Mouse (Mus musculus) forebrain, embryonic 11.5 days (tissue): ENCODE measurements around the gene Pgm2l1. TPM values are rescaled to one million over a fixed set of nuclear protein-coding genes. Genes with fewer than 3 reads are reported as not detected.

Source experiments
- ATAC-seq: fragments of 200-750 bp; cut with Nextera tagmentation; replicated peaks from 2 replicates; pipeline ENCODE4 v1.8.0; 2017; ENCODE audit warnings: moderate TSS enrichment; ENCODE audit not compliant: low FRiP score
- DNase-seq: peaks from one replicate; pipeline ENCODE4 v3.0.0-alpha.2; 2017; ENCODE audit warnings: low spot score
- H3K27ac ChIP-seq: fragments of 300-500 bp; sonication (generic); 2 replicates; pipeline ENCODE4 v1.5.1; 2014; ENCODE audit warnings: low read depth, low read length
- H3K27me3 ChIP-seq: fragments of 300-500 bp; sonication (generic); 2 replicates; pipeline ENCODE4 v1.6.1; 2014; ENCODE audit warnings: mild to moderate bottlenecking, low read length, mixed read lengths; ENCODE audit not compliant: control insufficient read depth, insufficient read depth
- H3K36me3 ChIP-seq: fragments of 300-500 bp; sonication (generic); 2 replicates; pipeline ENCODE4 v1.6.1; 2014; ENCODE audit warnings: mild to moderate bottlenecking, low read length, moderate library complexity, mixed read lengths; ENCODE audit not compliant: control insufficient read depth, insufficient read depth
- H3K4me1 ChIP-seq: fragments of 300-500 bp; sonication (generic); replicated peaks from 2 replicates; pipeline ENCODE4 v1.6.1; 2014; ENCODE audit warnings: low read length, mixed read lengths; ENCODE audit not compliant: control insufficient read depth, insufficient read depth
- H3K4me2 ChIP-seq: fragments of 300-500 bp; sonication (generic); 2 replicates; pipeline ENCODE4 v1.6.1; 2014; ENCODE audit warnings: low read depth, mild to moderate bottlenecking, low read length, moderate library complexity, mixed read lengths; ENCODE audit not compliant: severe bottlenecking
- H3K4me3 ChIP-seq: fragments of 300-500 bp; sonication (generic); 2 replicates; pipeline ENCODE4 v1.5.1; 2014; ENCODE audit warnings: low read depth, low read length
- H3K9ac ChIP-seq: fragments of 300-500 bp; sonication (generic); 2 replicates; pipeline ENCODE4 v1.6.1; 2014; ENCODE audit warnings: low read length
- H3K9me3 ChIP-seq: fragments of 300-500 bp; sonication (generic); 2 replicates; pipeline ENCODE4 v1.6.1; 2016; ENCODE audit warnings: low read length, mixed read lengths; ENCODE audit not compliant: control insufficient read depth
- WGBS: fragments of 180-500 bp; shearing (Covaris S2); extraction: QIAGEN DNeasy Blood & Tissue Kit; methylation state at CpG from one replicate; pipeline ENCODE4 v1.1.7; 2014; 5-methylcytosine and 5-hydroxymethylcytosine counted together
- polyA plus RNA-seq: library from polyadenylated mRNA; unstranded; fragments of >200 nt; fragmentation: Nextera tagmentation; extraction: Ambion mirVana; gene quantifications from 2 replicates; pipeline ENCODE4 v1.2.1, GENCODE M21; 2014

Gene Pgm2l1
- polyA plus RNA-seq, 1 experiment from 2014 or later: 5.2 TPM

DNA sequence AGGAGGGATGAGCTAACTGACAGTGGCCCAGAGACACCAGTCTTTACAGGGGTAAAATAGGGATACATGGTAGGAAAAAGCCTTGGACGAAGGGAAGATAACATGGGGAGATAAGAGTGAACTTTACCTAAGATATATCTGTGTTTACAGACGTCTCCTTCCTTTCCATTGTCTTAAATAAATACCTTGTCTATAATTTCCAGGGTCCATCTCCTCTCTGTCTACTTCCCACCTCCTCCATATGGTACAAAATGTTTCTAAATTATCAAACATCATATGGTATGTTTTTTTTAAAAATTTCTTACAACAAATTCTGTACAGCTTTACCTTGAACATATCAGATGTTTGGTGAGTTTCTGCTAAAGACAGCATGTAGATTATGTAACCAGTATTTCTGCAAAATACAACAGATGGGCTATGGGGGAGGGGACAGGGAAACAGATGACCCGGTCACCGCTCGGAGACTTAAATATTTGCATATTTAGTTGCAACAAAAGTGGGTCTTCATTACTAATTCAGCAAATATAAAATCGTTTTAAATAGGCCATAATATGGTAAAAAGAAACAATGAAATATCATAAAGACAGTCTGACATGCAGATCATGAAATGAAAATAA lies 12.0 kb upstream of the Pgm2l1 start:
- no peak overlapping the region for H3K4me2 ChIP-seq
- WGBS: 77% methylated on average over 6 of the region's 6 CpGs
- no peaks in the 10 kb centered on the region for H3K4me1 ChIP-seq
- ATAC-seq: no peak
- H3K9me3 ChIP-seq: no peaks in the 10 kb centered on the region
- H3K27me3 ChIP-seq: no peaks in the 10 kb centered on the region
- no peak overlapping the region for H3K9ac ChIP-seq
- DNase-seq: no peak
- H3K36me3 ChIP-seq: no peaks in the 10 kb centered on the region
- H3K4me3 ChIP-seq: no peak overlapping the region
- no peak overlapping the region for H3K27ac ChIP-seq

- no peak overlapping the region for H3K9ac ChIP-seq
- H3K27ac ChIP-seq: no peak overlapping the region
- no peak overlapping the region for H3K4me3 ChIP-seq
- no peaks in the 10 kb centered on the region for H3K27me3 ChIP-seq
- ATAC-seq: no peak
- no peak overlapping the region for H3K4me2 ChIP-seq
- WGBS: 58% methylated on average over 10 of the region's 10 CpGs
- H3K4me1 ChIP-seq: no peaks in the 10 kb centered on the region
- no peaks in the 10 kb centered on the region for H3K9me3 ChIP-seq
- H3K36me3 ChIP-seq: no peaks in the 10 kb centered on the region
- DNase-seq: no peak
Measured at GRCm38 (mm10) chr7:100215976-100216375, 11.2 kb upstream of the Pgm2l1 start.

DNA sequence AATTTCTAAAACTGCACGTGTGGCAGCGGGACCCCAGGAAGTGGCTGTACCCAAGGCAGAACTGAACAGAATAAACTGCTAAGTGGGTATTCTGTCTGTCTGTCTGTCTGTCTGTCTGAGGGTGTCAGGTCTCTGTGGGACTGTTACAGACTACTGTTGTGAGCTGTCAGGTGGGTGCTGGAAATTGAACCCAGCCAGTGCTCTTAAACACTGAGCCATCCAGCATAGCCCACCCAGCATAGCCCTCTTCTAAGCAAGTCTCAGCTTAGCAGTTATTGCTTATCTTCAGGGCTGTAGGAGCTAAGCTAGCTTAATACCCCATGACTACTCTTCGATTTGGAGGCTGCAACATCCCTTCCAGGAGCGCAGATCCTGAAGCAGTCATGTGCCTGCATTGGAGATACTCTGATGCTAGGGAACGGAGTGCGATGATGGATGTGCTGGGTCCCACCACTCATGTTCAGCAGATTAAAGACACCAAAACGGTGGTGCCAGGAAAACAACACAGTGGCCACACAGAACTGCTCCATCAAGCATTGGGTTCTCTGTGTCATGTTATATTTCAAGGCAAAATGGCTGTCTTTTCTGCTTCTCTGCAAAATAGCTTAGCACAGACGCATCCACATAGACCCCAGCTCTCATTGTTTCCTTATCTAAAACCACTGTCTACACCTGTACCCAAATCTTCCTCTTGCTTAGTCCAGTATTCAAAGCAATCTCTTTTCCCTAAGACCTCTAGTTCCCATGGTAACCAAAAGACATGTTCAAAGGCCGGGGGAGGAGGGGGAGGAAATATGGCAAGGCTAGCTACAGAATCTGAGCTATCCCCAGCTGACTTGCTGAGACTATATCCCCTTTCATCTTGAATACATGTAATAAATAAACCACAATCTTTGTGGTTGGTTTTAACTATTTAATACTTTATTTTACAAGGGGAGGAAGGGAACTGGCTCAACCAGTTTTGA lies 10.3 kb upstream of the Pgm2l1 start:
- no peaks in the 10 kb centered on the region for H3K36me3 ChIP-seq
- DNase-seq (no peak), ATAC-seq (no peak)
- no peak overlapping the region for H3K4me3 ChIP-seq
- H3K27me3 ChIP-seq: no peaks in the 10 kb centered on the region
- whole genome bisulfite sequencing: 79% methylated on average over 9 of the region's 9 CpGs
- H3K4me1 ChIP-seq: no peaks in the 10 kb centered on the region
- H3K9ac ChIP-seq: no peak overlapping the region
- no peak overlapping the region for H3K4me2 ChIP-seq
- H3K27ac ChIP-seq: no peak overlapping the region
- H3K9me3 ChIP-seq: no peaks in the 10 kb centered on the region

DNA sequence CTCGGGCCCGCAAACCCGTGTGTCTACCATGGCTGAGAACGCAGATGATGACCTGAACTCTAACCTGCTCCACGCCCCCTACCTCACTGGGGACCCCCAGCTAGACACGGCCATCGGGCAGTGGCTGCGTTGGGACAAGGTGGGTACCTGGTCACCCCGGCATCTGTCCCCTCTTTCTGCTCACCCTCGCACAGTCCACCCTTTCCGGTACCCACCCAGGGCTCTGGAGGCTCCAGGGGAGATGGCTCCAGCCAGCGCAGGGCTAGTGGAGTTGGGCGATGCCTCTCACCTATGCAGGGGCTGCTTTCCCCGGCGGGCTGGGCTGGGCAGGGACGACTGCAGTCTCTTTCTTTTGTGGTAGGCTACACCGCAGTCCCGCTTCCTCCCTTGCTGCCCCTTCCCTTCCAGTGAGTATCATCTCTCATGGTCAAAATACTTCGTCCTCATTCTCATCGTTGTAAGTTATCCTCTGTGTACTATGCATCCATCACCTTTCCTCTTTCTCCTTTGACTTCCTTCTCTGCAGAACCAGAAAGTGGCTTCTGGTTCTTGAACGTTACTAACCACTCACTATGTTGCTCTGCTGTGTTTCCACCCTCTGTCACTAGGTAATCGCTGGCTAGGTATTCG lies 817 bp downstream of the Pgm2l1 start:
- ATAC-seq (no peak; the same call in 1 of the 2 replicates), DNase-seq (peak; percentile 66)
- under 1% methylated on average over 23 of the region's 23 CpGs for WGBS
- Histone ChIP-seq H3K27ac (peak overlapping the region; percentile 82), H3K4me2 (peak overlapping the region; percentile 98), H3K36me3 (no peaks in the 10 kb centered on the region), H3K27me3 (no peaks in the 10 kb centered on the region), H3K4me3 (peak overlapping the region; percentile 74), H3K9me3 (no peaks in the 10 kb centered on the region), H3K9ac (peak overlapping the region; percentile 74), H3K4me1 (peaks cover 3% of the 10 kb centered on the region; the same call in 1 of the 2 replicates)

DNA sequence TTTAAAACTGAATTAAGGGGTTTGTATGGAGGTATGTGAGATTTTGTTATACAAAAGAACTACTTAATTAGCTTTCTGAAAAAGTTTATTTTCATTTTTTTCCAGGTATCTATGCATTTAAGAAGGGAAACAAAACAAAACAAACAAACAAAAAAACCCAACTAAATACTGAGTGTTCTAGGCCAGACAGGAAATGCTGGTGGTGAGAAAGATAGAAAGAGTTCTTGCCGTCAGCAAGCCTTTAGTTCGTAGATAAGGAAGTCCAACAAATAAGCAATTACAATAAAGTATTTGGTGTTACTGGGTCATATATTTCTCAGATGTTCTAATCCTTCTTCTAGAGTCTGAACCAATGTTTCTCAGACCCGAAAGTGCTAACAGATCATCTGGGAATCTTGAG lies 1.8 kb downstream of the Pgm2l1 start:
- ATAC-seq (no peak), DNase-seq (no peak)
- H3K4me3 ChIP-seq: peak overlapping the region; percentile 74; the same call in 1 of the 2 replicates
- no peak overlapping the region for H3K9ac ChIP-seq
- H3K36me3 ChIP-seq: no peaks in the 10 kb centered on the region
- no peak overlapping the region for H3K27ac ChIP-seq
- no peak overlapping the region for H3K4me2 ChIP-seq
- H3K4me1 ChIP-seq: peaks cover 3% of the 10 kb centered on the region; the same call in 1 of the 2 replicates
- WGBS: 81% methylated on average over 3 of the region's 3 CpGs
- no peaks in the 10 kb centered on the region for H3K27me3 ChIP-seq
- no peaks in the 10 kb centered on the region for H3K9me3 ChIP-seq

DNA sequence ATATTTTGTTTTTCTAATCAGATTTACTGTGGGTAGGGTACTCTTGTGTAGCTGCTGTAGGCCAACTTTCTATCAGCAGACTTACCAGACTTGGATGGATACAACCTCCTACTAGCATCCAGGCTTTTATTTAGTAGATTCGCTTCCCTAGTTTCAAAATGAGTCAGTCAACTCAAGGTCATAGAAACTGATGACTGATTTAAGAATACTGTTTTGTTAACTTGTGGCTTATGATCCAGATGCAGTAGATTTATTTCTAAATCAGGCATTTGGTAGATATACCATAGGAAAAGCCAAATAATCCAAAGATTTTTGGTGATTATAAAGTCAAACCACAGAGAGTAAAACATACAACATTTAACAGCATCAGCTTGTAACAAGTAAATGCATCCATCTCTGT lies 3.5 kb downstream of the Pgm2l1 start:
- WGBS: 88% methylated on average over 1 of the region's 1 CpGs
- H3K4me1 ChIP-seq: peaks cover 3% of the 10 kb centered on the region; the same call in 1 of the 2 replicates
- H3K27ac ChIP-seq: no peak overlapping the region
- ATAC-seq (no peak), DNase-seq (no peak)
- no peak overlapping the region for H3K4me3 ChIP-seq
- H3K36me3 ChIP-seq: no peaks in the 10 kb centered on the region
- no peaks in the 10 kb centered on the region for H3K27me3 ChIP-seq
- no peaks in the 10 kb centered on the region for H3K9me3 ChIP-seq
- no peak overlapping the region for H3K4me2 ChIP-seq
- no peak overlapping the region for H3K9ac ChIP-seq

DNA sequence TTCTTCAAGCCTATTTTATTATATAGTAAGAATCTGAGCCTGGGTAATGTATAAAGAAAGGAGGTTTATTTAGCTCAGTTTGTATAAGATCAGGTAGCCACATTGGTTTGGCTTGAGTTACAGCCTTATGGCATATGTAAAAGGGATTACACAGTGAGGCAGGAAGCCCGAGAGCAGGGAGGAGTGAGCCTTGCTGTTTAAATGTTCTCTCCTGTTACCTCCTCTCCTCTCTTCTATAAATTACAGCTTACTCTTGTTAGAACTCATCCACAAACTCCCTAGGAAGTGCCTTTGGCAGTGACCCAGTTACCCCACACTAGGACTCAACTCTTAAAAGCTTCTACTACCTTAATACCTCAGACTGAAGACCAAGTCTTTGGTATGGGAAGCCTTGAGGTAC lies 4.5 kb downstream of the Pgm2l1 start:
- H3K4me2 ChIP-seq: no peak overlapping the region
- H3K4me1 ChIP-seq: peaks cover 3% of the 10 kb centered on the region; the same call in 1 of the 2 replicates
- H3K27ac ChIP-seq: no peak overlapping the region
- 53% methylated on average over 1 of the region's 1 CpGs for WGBS
- DNase-seq: no peak
- no peaks in the 10 kb centered on the region for H3K9me3 ChIP-seq
- H3K27me3 ChIP-seq: no peaks in the 10 kb centered on the region
- H3K36me3 ChIP-seq: no peaks in the 10 kb centered on the region
- ATAC-seq: no peak
- H3K4me3 ChIP-seq: no peak overlapping the region
- H3K9ac ChIP-seq: no peak overlapping the region

GRCm38 (mm10) chr7:100233681-100234080 lies 6.5 kb downstream of the Pgm2l1 start:
- no peaks in the 10 kb centered on the region for H3K9me3 ChIP-seq
- H3K27me3 ChIP-seq: no peaks in the 10 kb centered on the region
- no peak overlapping the region for H3K27ac ChIP-seq
- no peak overlapping the region for H3K9ac ChIP-seq
- H3K4me3 ChIP-seq: no peak overlapping the region
- H3K4me1 ChIP-seq: no peaks in the 10 kb centered on the region
- no peak overlapping the region for H3K4me2 ChIP-seq
- H3K36me3 ChIP-seq: no peaks in the 10 kb centered on the region
- no peak for ATAC-seq
- no peak for DNase-seq
